Mouse (Mus musculus): Measurements from ENCODE around the gene Htt. TPM values are rescaled to one million over a fixed set of nuclear protein-coding genes. Genes with fewer than 3 reads are reported as not detected.
"Not testable (repeated sequence)": the region's sequence is repeated elsewhere in the genome, so short reads cannot be mapped to it uniquely, and the experiment has no call there.

Htt gene
- 10.1 and 12.5 TPM in 2 replicates for polyA plus RNA-seq (2015; fragmentation: Nextera tagmentation; extraction: Ambion mirVana)

- H3K4me1 ChIP-seq (replicated peaks; ENCODE audit: control insufficient read depth, insufficient read depth, low read length), result peaks cover 8% of the 10 kb centered on the region
- peak within 1 kb of the TSS; percentile 92 for H3K9ac ChIP-seq (ENCODE audit: low read length)
- H3K4me2 ChIP-seq (ENCODE audit: low read depth, low read length), result peak within 1 kb of the TSS; percentile 79
- WGBS, result 0% methylated on average over 35 of the region's 35 CpGs
- no peaks in the 10 kb centered on the region for H3K27me3 ChIP-seq (ENCODE audit: control insufficient read depth, insufficient read depth, low read depth, low read length)
- peak within 1 kb of the TSS; percentile 92 for H3K27ac ChIP-seq (ENCODE audit: low read length)
- H3K36me3 ChIP-seq (ENCODE audit: control insufficient read depth, insufficient read depth, low read length), result no peaks in the 10 kb centered on the region
- H3K4me3 ChIP-seq (ENCODE audit: low read length), result peak within 1 kb of the TSS; percentile 100
- H3K9me3 ChIP-seq (ENCODE audit: control insufficient read depth, low read length), result no peaks in the 10 kb centered on the region
- ATAC-seq (ENCODE audit: low read depth), result peak; percentile 99
These were observed at the start of gene Htt for GRCm38 (mm10) chr5:34761509-34761908. Htt (plus strand) TSS chr5:34761740.

GRCm38 (mm10) chr5:34714371-34714770 lies 47.2 kb upstream of the Htt start:
- H3K4me2 ChIP-seq (ENCODE audit: low read depth, low read length); H3K4me3 ChIP-seq (ENCODE audit: low read length); H3K9ac ChIP-seq (ENCODE audit: low read length); ATAC-seq (ENCODE audit: low read depth); H3K27ac ChIP-seq (ENCODE audit: low read length); H3K4me1 ChIP-seq (replicated peaks; ENCODE audit: control insufficient read depth, insufficient read depth, low read length); H3K9me3 ChIP-seq (ENCODE audit: control insufficient read depth, low read length); H3K36me3 ChIP-seq (ENCODE audit: control insufficient read depth, insufficient read depth, low read length); H3K27me3 ChIP-seq (ENCODE audit: control insufficient read depth, insufficient read depth, low read depth, low read length): not testable (repeated sequence)
- WGBS, result 56% methylated on average over 3 of the region's 3 CpGs

GRCm38 (mm10) chr5:34714816-34715215 lies 46.7 kb upstream of the Htt start:
- H3K4me1 ChIP-seq (replicated peaks; ENCODE audit: control insufficient read depth, insufficient read depth, low read length), result no peaks in the 10 kb centered on the region
- no peaks in the 10 kb centered on the region for H3K9me3 ChIP-seq (ENCODE audit: control insufficient read depth, low read length)
- H3K9ac ChIP-seq (ENCODE audit: low read length), result no peak overlapping the region
- no peaks in the 10 kb centered on the region for H3K27me3 ChIP-seq (ENCODE audit: control insufficient read depth, insufficient read depth, low read depth, low read length)
- WGBS, result 75% methylated on average over 5 of the region's 5 CpGs
- H3K4me2 ChIP-seq (ENCODE audit: low read depth, low read length), result no peak overlapping the region
- no peak overlapping the region for H3K27ac ChIP-seq (ENCODE audit: low read length)
- ATAC-seq (ENCODE audit: low read depth), result no peak
- H3K4me3 ChIP-seq (ENCODE audit: low read length), result no peak overlapping the region
- H3K36me3 ChIP-seq (ENCODE audit: control insufficient read depth, insufficient read depth, low read length), result no peaks in the 10 kb centered on the region

- no peaks in the 10 kb centered on the region for H3K27me3 ChIP-seq (ENCODE audit: control insufficient read depth, insufficient read depth, low read depth, low read length)
- H3K4me2 ChIP-seq (ENCODE audit: low read depth, low read length), result no peak overlapping the region
- no peaks in the 10 kb centered on the region for H3K36me3 ChIP-seq (ENCODE audit: control insufficient read depth, insufficient read depth, low read length)
- no peak overlapping the region for H3K9ac ChIP-seq (ENCODE audit: low read length)
- H3K4me3 ChIP-seq (ENCODE audit: low read length), result no peak overlapping the region
- ATAC-seq (ENCODE audit: low read depth), result no peak
- H3K4me1 ChIP-seq (replicated peaks; ENCODE audit: control insufficient read depth, insufficient read depth, low read length), result no peaks in the 10 kb centered on the region
- H3K9me3 ChIP-seq (ENCODE audit: control insufficient read depth, low read length), result no peaks in the 10 kb centered on the region
- H3K27ac ChIP-seq (ENCODE audit: low read length), result no peak overlapping the region
These were observed 32.4 kb upstream of the Htt start for GRCm38 (mm10) chr5:34729141-34729540.

- 29% methylated on average over 1 of the region's 1 CpGs for WGBS
- H3K27ac ChIP-seq (ENCODE audit: low read length), result no peak overlapping the region
- H3K4me2 ChIP-seq (ENCODE audit: low read depth, low read length), result no peak overlapping the region
- H3K9me3 ChIP-seq (ENCODE audit: control insufficient read depth, low read length), result no peaks in the 10 kb centered on the region
- H3K4me3 ChIP-seq (ENCODE audit: low read length), result no peak overlapping the region
- no peaks in the 10 kb centered on the region for H3K4me1 ChIP-seq (replicated peaks; ENCODE audit: control insufficient read depth, insufficient read depth, low read length)
- no peaks in the 10 kb centered on the region for H3K36me3 ChIP-seq (ENCODE audit: control insufficient read depth, insufficient read depth, low read length)
- H3K27me3 ChIP-seq (ENCODE audit: control insufficient read depth, insufficient read depth, low read depth, low read length), result no peaks in the 10 kb centered on the region
- no peak overlapping the region for H3K9ac ChIP-seq (ENCODE audit: low read length)
- ATAC-seq (ENCODE audit: low read depth), result no peak
These were observed 31.3 kb upstream of the Htt start for GRCm38 (mm10) chr5:34730255-34730654.

- ATAC-seq (ENCODE audit: low read depth), result no peak
- 58% methylated on average over 3 of the region's 3 CpGs for WGBS
These were observed 10.1 kb upstream of the Htt start for GRCm38 (mm10) chr5:34751477-34751876.

GRCm38 (mm10) chr5:34758762-34759161 lies 2.8 kb upstream of the Htt start:
- no peak overlapping the region for H3K27ac ChIP-seq (ENCODE audit: low read length)
- H3K4me1 ChIP-seq (replicated peaks; ENCODE audit: control insufficient read depth, insufficient read depth, low read length), result peaks cover 8% of the 10 kb centered on the region
- no peaks in the 10 kb centered on the region for H3K9me3 ChIP-seq (ENCODE audit: control insufficient read depth, low read length)
- no peaks in the 10 kb centered on the region for H3K27me3 ChIP-seq (ENCODE audit: control insufficient read depth, insufficient read depth, low read depth, low read length)
- H3K9ac ChIP-seq (ENCODE audit: low read length), result no peak overlapping the region
- H3K4me2 ChIP-seq (ENCODE audit: low read depth, low read length), result no peak overlapping the region
- no peak overlapping the region for H3K4me3 ChIP-seq (ENCODE audit: low read length)
- ATAC-seq (ENCODE audit: low read depth), result no peak
- H3K36me3 ChIP-seq (ENCODE audit: control insufficient read depth, insufficient read depth, low read length), result no peaks in the 10 kb centered on the region
- 52% methylated on average over 1 of the region's 1 CpGs for WGBS

More at GRCm38 (mm10) chr5:34751477-34751876, 10.1 kb upstream of the Htt start:
- H3K36me3 ChIP-seq (ENCODE audit: control insufficient read depth, insufficient read depth, low read length), result no peaks in the 10 kb centered on the region
- no peak overlapping the region for H3K9ac ChIP-seq (ENCODE audit: low read length)
- no peaks in the 10 kb centered on the region for H3K27me3 ChIP-seq (ENCODE audit: control insufficient read depth, insufficient read depth, low read depth, low read length)
- no peak overlapping the region for H3K4me3 ChIP-seq (ENCODE audit: low read length)
- H3K27ac ChIP-seq (ENCODE audit: low read length), result no peak overlapping the region
- H3K4me1 ChIP-seq (replicated peaks; ENCODE audit: control insufficient read depth, insufficient read depth, low read length), result no peaks in the 10 kb centered on the region
- no peak overlapping the region for H3K4me2 ChIP-seq (ENCODE audit: low read depth, low read length)
- H3K9me3 ChIP-seq (ENCODE audit: control insufficient read depth, low read length), result no peaks in the 10 kb centered on the region

GRCm38 (mm10) chr5:34760850-34761508 lies 561 bp upstream of the Htt start:
- Histone ChIP-seq H3K4me2 (ENCODE audit: low read depth, low read length) (peak overlapping the region; percentile 79), H3K4me1 (replicated peaks; ENCODE audit: control insufficient read depth, insufficient read depth, low read length) (peaks cover 8% of the 10 kb centered on the region), H3K9me3 (ENCODE audit: control insufficient read depth, low read length) (no peaks in the 10 kb centered on the region), H3K36me3 (ENCODE audit: control insufficient read depth, insufficient read depth, low read length) (no peaks in the 10 kb centered on the region), H3K27ac (ENCODE audit: low read length) (peak overlapping the region; percentile 92), H3K4me3 (ENCODE audit: low read length) (peak overlapping the region; percentile 100), H3K9ac (ENCODE audit: low read length) (peak overlapping the region; percentile 69), H3K27me3 (ENCODE audit: control insufficient read depth, insufficient read depth, low read depth, low read length) (no peaks in the 10 kb centered on the region)
- under 1% methylated on average over 19 of the region's 19 CpGs for WGBS
- ATAC-seq (ENCODE audit: low read depth), result peak; percentile 24

GRCm38 (mm10) chr5:34761934-34762611 lies 533 bp downstream of the Htt start:
- peak; percentile 47 for ATAC-seq (ENCODE audit: low read depth)
- no peaks in the 10 kb centered on the region for H3K36me3 ChIP-seq (ENCODE audit: control insufficient read depth, insufficient read depth, low read length)
- peak overlapping the region; percentile 92 for H3K27ac ChIP-seq (ENCODE audit: low read length)
- H3K4me2 ChIP-seq (ENCODE audit: low read depth, low read length), result peak overlapping the region; percentile 79
- 0% methylated on average over 25 of the region's 54 CpGs for WGBS
- peak overlapping the region; percentile 92 for H3K9ac ChIP-seq (ENCODE audit: low read length)
- H3K4me3 ChIP-seq (ENCODE audit: low read length), result peak overlapping the region; percentile 100
- H3K4me1 ChIP-seq (replicated peaks; ENCODE audit: control insufficient read depth, insufficient read depth, low read length), result peaks cover 8% of the 10 kb centered on the region
- H3K9me3 ChIP-seq (ENCODE audit: control insufficient read depth, low read length), result no peaks in the 10 kb centered on the region
- H3K27me3 ChIP-seq (ENCODE audit: control insufficient read depth, insufficient read depth, low read depth, low read length), result no peaks in the 10 kb centered on the region
